18 mouse cellular contexts compared by ENCODE assay signal in the genomic region with DNA sequence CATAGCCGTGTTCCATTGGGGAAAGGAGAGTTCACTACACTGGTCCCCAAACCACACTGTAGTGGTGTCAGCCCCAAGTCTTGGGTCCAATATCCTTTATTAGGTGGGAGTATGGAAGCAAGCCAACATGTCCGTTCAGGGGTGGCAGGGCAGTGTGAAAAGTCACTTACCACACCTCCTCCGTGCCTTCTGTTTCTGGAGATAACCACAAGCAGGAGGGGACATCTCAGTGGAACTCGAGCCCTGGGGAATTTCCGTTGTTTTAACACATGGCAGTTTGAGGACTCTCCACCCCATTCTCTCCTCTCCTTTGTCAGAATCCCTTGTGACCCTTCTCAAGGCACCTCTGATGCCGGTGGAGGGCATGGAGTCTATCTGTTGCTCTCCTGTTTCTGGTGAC. TPM values are rescaled to one million over a fixed set of nuclear protein-coding genes. Genes with fewer than 3 reads are reported as not detected.
A peak's percentile ranks its signal among the peaks of the same experiment; 100 is the strongest.
DNase-seq lines count a peak whose midpoint lies in the region; ATAC-seq and TF ChIP-seq lines count a peak whose summit lies in the region.
"Had no signal": no experiment of that assay in that cellular context is flagged by ENCODE, and none has a peak within 500 bp of the region (broad histone marks: within the 10 kb centered on the region; RNA-seq: fewer than 3 reads in every experiment).

No protein-coding gene starts in this region.

- TF ChIP-seq CTCF in testis, adult 2 months (IDR thresholded peaks at IDR 0.05; ENCODE audit: control insufficient read depth, insufficient read depth, insufficient replicate concordance, low read depth, low read length): no peak
- no peak for TF ChIP-seq CTCF in kidney, adult 2 months (conservative IDR thresholded peaks at IDR 0.05; ENCODE audit: insufficient read depth, insufficient read length, low read depth, low read length)

- no peak for DNase-seq in testis, postnatal 10 days (ENCODE audit: low spot score)
- no peak for DNase-seq in gastrocnemius, postnatal 36 days
- no peak for DNase-seq in gastrocnemius, postnatal 10 days
- DNase-seq in kidney, adult 2 months: no peak
- DNase-seq: adrenal gland, adult 8-10 months; cerebellum, adult 2 months; kidney, adult 8-10 months; kidney, postnatal 25 days; layer of hippocampus, adult 9-11 months; right cerebral cortex, postnatal 25 days had no signal

- peak overlapping the region; percentile 11 for H3K4me3 ChIP-seq in testis, adult 2 months (ENCODE audit: control insufficient read depth, low read depth, low read length)
- peak overlapping the region; percentile 49 for H3K4me3 ChIP-seq in erythroblast, embryonic 14.5 days (replicated peaks)
- H3K4me3 ChIP-seq in liver, embryonic 15.5 days (replicated peaks): no peak overlapping the region
- H3K4me3 ChIP-seq in kidney, adult 2 months (ENCODE audit: insufficient read depth, low read depth, low read length): no peak overlapping the region
- H3K4me3 ChIP-seq: embryonic facial prominence, embryonic 15.5 days; forebrain, embryonic 13.5 days; heart, embryonic 15.5 days; hindbrain, embryonic 10.5 days; limb, embryonic 12.5 days had no signal

- H3K27ac ChIP-seq in testis, adult 2 months (ENCODE audit: control insufficient read depth, insufficient read depth, low read depth, low read length): no peak overlapping the region
- H3K27ac ChIP-seq in liver, embryonic 15.5 days (replicated peaks): peak overlapping the region; percentile 49
- H3K27ac ChIP-seq in kidney, adult 2 months (ENCODE audit: insufficient read depth, low read depth, low read length): no peak overlapping the region
- H3K27ac ChIP-seq: embryonic facial prominence, embryonic 15.5 days; forebrain, embryonic 13.5 days; heart, embryonic 15.5 days; hindbrain, embryonic 10.5 days; limb, embryonic 12.5 days had no signal

- peak; percentile 83 for ATAC-seq in liver, embryonic 15.5 days (ENCODE audit: insufficient read depth)
- ATAC-seq: forebrain, embryonic 13.5 days had no signal

- TF ChIP-seq POLR2A in testis, adult 2 months (IDR thresholded peaks at IDR 0.05; ENCODE audit: control insufficient read depth, low read depth, low read length): no peak
- no peak for TF ChIP-seq POLR2A in kidney, adult 2 months (IDR thresholded peaks at IDR 0.05; ENCODE audit: low read depth, low read length)

- 23% methylated on average over 6 of the region's 6 CpGs for WGBS in liver, embryonic 15.5 days (ENCODE audit: insufficient replicate concordance)
- WGBS in kidney, adult 2 months: 48% methylated on average over 6 of the region's 6 CpGs

- intact Hi-C loops in gastrocnemius, postnatal 36 days (cut with DNase I): no loop called here

- no peaks in the 10 kb centered on the region for H3K27me3 ChIP-seq in testis, adult 2 months (ENCODE audit: control insufficient read depth, insufficient read depth, low read length)
- H3K27me3 ChIP-seq in erythroblast, embryonic 14.5 days (ENCODE audit: control insufficient read depth): no peaks in the 10 kb centered on the region
- H3K27me3 ChIP-seq in liver, embryonic 15.5 days: no peaks in the 10 kb centered on the region
- H3K27me3 ChIP-seq in kidney, adult 2 months (replicated peaks; ENCODE audit: control insufficient read depth, insufficient read depth, low read length): no peaks in the 10 kb centered on the region
- H3K27me3 ChIP-seq: embryonic facial prominence, embryonic 15.5 days; forebrain, embryonic 13.5 days; heart, embryonic 15.5 days; limb, embryonic 12.5 days had no signal

- peak overlapping the region; percentile 52 for H3K4me2 ChIP-seq in liver, embryonic 15.5 days
- H3K4me2 ChIP-seq: embryonic facial prominence, embryonic 15.5 days; forebrain, embryonic 13.5 days; heart, embryonic 15.5 days; limb, embryonic 12.5 days had no signal

- H3K9me3 ChIP-seq in erythroblast, embryonic 14.5 days (ENCODE audit: control insufficient read depth, low read length): no peaks in the 10 kb centered on the region
- no peaks in the 10 kb centered on the region for H3K9me3 ChIP-seq in liver, embryonic 15.5 days (replicated peaks)
- H3K9me3 ChIP-seq: embryonic facial prominence, embryonic 15.5 days; forebrain, embryonic 13.5 days; heart, embryonic 15.5 days; hindbrain, embryonic 10.5 days; limb, embryonic 12.5 days had no signal

- no peak overlapping the region for H3K9ac ChIP-seq in liver, embryonic 15.5 days
- H3K9ac ChIP-seq: embryonic facial prominence, embryonic 15.5 days; forebrain, embryonic 13.5 days; heart, embryonic 15.5 days; limb, embryonic 12.5 days had no signal

- no peaks in the 10 kb centered on the region for H3K36me3 ChIP-seq in testis, adult 2 months (ENCODE audit: control insufficient read depth, insufficient read depth, low read length)
- H3K36me3 ChIP-seq in erythroblast, embryonic 14.5 days (ENCODE audit: control insufficient read depth): no peaks in the 10 kb centered on the region
- no peaks in the 10 kb centered on the region for H3K36me3 ChIP-seq in liver, embryonic 15.5 days (replicated peaks)
- H3K36me3 ChIP-seq in kidney, adult 2 months (ENCODE audit: control insufficient read depth, insufficient read depth, low read length): no peaks in the 10 kb centered on the region
- H3K36me3 ChIP-seq: embryonic facial prominence, embryonic 15.5 days; heart, embryonic 15.5 days; hindbrain, embryonic 10.5 days; limb, embryonic 12.5 days had no signal

- peaks cover 25% of the 10 kb centered on the region for H3K4me1 ChIP-seq in testis, adult 2 months (ENCODE audit: control insufficient read depth, insufficient read depth, low read length)
- peaks cover 32% of the 10 kb centered on the region for H3K4me1 ChIP-seq in erythroblast, embryonic 14.5 days (ENCODE audit: control insufficient read depth)
- peaks cover 24% of the 10 kb centered on the region for H3K4me1 ChIP-seq in liver, embryonic 15.5 days (replicated peaks)
- H3K4me1 ChIP-seq in kidney, adult 2 months (ENCODE audit: control insufficient read depth, insufficient read depth, low read length): no peaks in the 10 kb centered on the region
- H3K4me1 ChIP-seq: forebrain, embryonic 13.5 days; limb, embryonic 12.5 days had no signal

RNA-seq across cellular contexts. Expression of a gene that starts 16.6 kb away (rescaled TPM):
- polyA plus RNA-seq in testis, adult 2 months (2012; rRNA removed): 47.0 and 51.3 TPM in 2 replicates
- polyA plus RNA-seq in erythroblast, embryonic 14.5 days (2012): not detected in 2 replicates
- not detected in 2 replicates for polyA plus RNA-seq in liver, embryonic 15.5 days (2015; fragmentation: Nextera tagmentation; extraction: Ambion mirVana)
- total RNA-seq in gastrocnemius, postnatal 36 days (2021): 10 to 100 TPM; 13.9 to 17.0 TPM
- 10 to 100 TPM in 1 of 2 experiments, 1 to 10 TPM in 1; 9.5 to 10.3 TPM for total RNA-seq in gastrocnemius, postnatal 10 days (2021)
- 0.04 TPM in 1 of 2 replicates, not detected in the other for polyA plus RNA-seq in kidney, adult 2 months (2012; rRNA removed)
- total RNA-seq: adrenal gland, adult 8-10 months had no signal
- polyA plus RNA-seq: heart, embryonic 15.5 days; limb, embryonic 12.5 days had no signal

RNA-seq across cellular contexts. Expression of a gene that starts 56.1 kb away (rescaled TPM):
- 32.0 and 36.9 TPM in 2 replicates for polyA plus RNA-seq in testis, adult 2 months (2012; rRNA removed)
- 3.1 and 3.7 TPM in 2 replicates for polyA plus RNA-seq in erythroblast, embryonic 14.5 days (2012)
- polyA plus RNA-seq in liver, embryonic 15.5 days (2015; fragmentation: Nextera tagmentation; extraction: Ambion mirVana): 57.9 and 63.9 TPM in 2 replicates
- 100 to 1,000 TPM; 125 to 128 TPM for total RNA-seq in gastrocnemius, postnatal 36 days (2021)
- total RNA-seq in gastrocnemius, postnatal 10 days (2021): 100 to 1,000 TPM; 140 to 143 TPM
- polyA plus RNA-seq in kidney, adult 2 months (2012; rRNA removed): 21.2 and 27.5 TPM in 2 replicates

Comparison
In these comparisons a context has a peak if more than half of its experiments do, and no peak if none do; other contexts are left out.
1. H3K4me3 ChIP-seq: peak in testis, adult 2 months (single experiment) and erythroblast, embryonic 14.5 days (single experiment); none in liver, embryonic 15.5 days (single experiment) and kidney, adult 2 months (single experiment).
2. RNA of a gene that starts 16.6 kb away (polyA plus RNA-seq): 47.0 to 51.3 TPM in testis, adult 2 months; 0.04 TPM in kidney, adult 2 months, not detected in erythroblast, embryonic 14.5 days and not detected in liver, embryonic 15.5 days; every median in the first group is over 10 times any median in the second.